Mouse (Mus musculus): ENCODE measurements around the gene Fam114a1. TPM values are rescaled to one million over a fixed set of nuclear protein-coding genes. Genes with fewer than 3 reads are reported as not detected.

Gene Fam114a1
- polyA plus RNA-seq, 1 experiment from 2014 or later: 53.7 TPM

GRCm38 (mm10) chr5:65068166-65068565, 98.3 kb downstream of the Fam114a1 start:
- Histone ChIP-seq H3K36me3 (ENCODE audit: control insufficient read depth, insufficient read depth, low read length) (no peaks in the 10 kb centered on the region), H3K4me3 (ENCODE audit: low read length) (no peak overlapping the region), H3K27me3 (ENCODE audit: control insufficient read depth, insufficient read depth, low read depth, low read length) (no peaks in the 10 kb centered on the region), H3K27ac (ENCODE audit: low read length) (no peak overlapping the region), H3K9ac (ENCODE audit: low read length) (no peak overlapping the region), H3K4me2 (ENCODE audit: low read depth, low read length) (no peak overlapping the region), H3K4me1 (replicated peaks; ENCODE audit: control insufficient read depth, insufficient read depth, low read length) (no peaks in the 10 kb centered on the region), H3K9me3 (ENCODE audit: control insufficient read depth, low read length) (no peaks in the 10 kb centered on the region)
- WGBS: 80% methylated on average over 6 of the region's 6 CpGs
- no peak for ATAC-seq (ENCODE audit: low read depth)

GRCm38 (mm10) chr5:65069872-65070271, 100.0 kb downstream of the Fam114a1 start:
- H3K4me1 ChIP-seq (replicated peaks; ENCODE audit: control insufficient read depth, insufficient read depth, low read length): no peaks in the 10 kb centered on the region
- H3K4me2 ChIP-seq (ENCODE audit: low read depth, low read length): no peak overlapping the region
- no peaks in the 10 kb centered on the region for H3K36me3 ChIP-seq (ENCODE audit: control insufficient read depth, insufficient read depth, low read length)
- no peak overlapping the region for H3K27ac ChIP-seq (ENCODE audit: low read length)
- no peak for ATAC-seq (ENCODE audit: low read depth)
- no peak overlapping the region for H3K9ac ChIP-seq (ENCODE audit: low read length)
- no peaks in the 10 kb centered on the region for H3K27me3 ChIP-seq (ENCODE audit: control insufficient read depth, insufficient read depth, low read depth, low read length)
- H3K9me3 ChIP-seq (ENCODE audit: control insufficient read depth, low read length): no peaks in the 10 kb centered on the region
- 72% methylated on average over 11 of the region's 11 CpGs for WGBS
- H3K4me3 ChIP-seq (ENCODE audit: low read length): no peak overlapping the region

GRCm38 (mm10) chr5:65071689-65072118, 101.8 kb downstream of the Fam114a1 start:
- ATAC-seq (ENCODE audit: low read depth): no peak
- 65% methylated on average over 6 of the region's 6 CpGs for WGBS

GRCm38 (mm10) chr5:65073247-65073646, 103.4 kb downstream of the Fam114a1 start:
- no peak overlapping the region for H3K27ac ChIP-seq (ENCODE audit: low read length)
- 54% methylated on average over 4 of the region's 4 CpGs for WGBS

More at GRCm38 (mm10) chr5:65071689-65072118, 101.8 kb downstream of the Fam114a1 start:
- no peaks in the 10 kb centered on the region for H3K9me3 ChIP-seq (ENCODE audit: control insufficient read depth, low read length)
- no peaks in the 10 kb centered on the region for H3K36me3 ChIP-seq (ENCODE audit: control insufficient read depth, insufficient read depth, low read length)
- no peak overlapping the region for H3K27ac ChIP-seq (ENCODE audit: low read length)
- H3K27me3 ChIP-seq (ENCODE audit: control insufficient read depth, insufficient read depth, low read depth, low read length): no peaks in the 10 kb centered on the region
- H3K4me2 ChIP-seq (ENCODE audit: low read depth, low read length): no peak overlapping the region
- no peak overlapping the region for H3K4me3 ChIP-seq (ENCODE audit: low read length)
- H3K9ac ChIP-seq (ENCODE audit: low read length): no peak overlapping the region
- no peaks in the 10 kb centered on the region; the same call in 1 of the 2 replicates for H3K4me1 ChIP-seq (replicated peaks; ENCODE audit: control insufficient read depth, insufficient read depth, low read length)

GRCm38 (mm10) chr5:65074693-65075092, 104.8 kb downstream of the Fam114a1 start:
- 64% methylated on average over 7 of the region's 7 CpGs for WGBS
- Histone ChIP-seq H3K9me3 (ENCODE audit: control insufficient read depth, low read length) (no peaks in the 10 kb centered on the region), H3K4me3 (ENCODE audit: low read length) (no peak overlapping the region), H3K4me2 (ENCODE audit: low read depth, low read length) (no peak overlapping the region), H3K4me1 (replicated peaks; ENCODE audit: control insufficient read depth, insufficient read depth, low read length) (peaks cover 3% of the 10 kb centered on the region), H3K27me3 (ENCODE audit: control insufficient read depth, insufficient read depth, low read depth, low read length) (no peaks in the 10 kb centered on the region), H3K27ac (ENCODE audit: low read length) (no peak overlapping the region), H3K9ac (ENCODE audit: low read length) (no peak overlapping the region), H3K36me3 (ENCODE audit: control insufficient read depth, insufficient read depth, low read length) (no peaks in the 10 kb centered on the region)
- ATAC-seq (ENCODE audit: low read depth): no peak

More at GRCm38 (mm10) chr5:65073247-65073646, 103.4 kb downstream of the Fam114a1 start:
- no peaks in the 10 kb centered on the region for H3K9me3 ChIP-seq (ENCODE audit: control insufficient read depth, low read length)
- no peak overlapping the region for H3K4me2 ChIP-seq (ENCODE audit: low read depth, low read length)
- H3K27me3 ChIP-seq (ENCODE audit: control insufficient read depth, insufficient read depth, low read depth, low read length): no peaks in the 10 kb centered on the region
- ATAC-seq (ENCODE audit: low read depth): no peak
- no peak overlapping the region for H3K9ac ChIP-seq (ENCODE audit: low read length)
- no peaks in the 10 kb centered on the region; the same call in 1 of the 2 replicates for H3K4me1 ChIP-seq (replicated peaks; ENCODE audit: control insufficient read depth, insufficient read depth, low read length)
- H3K4me3 ChIP-seq (ENCODE audit: low read length): no peak overlapping the region
- H3K36me3 ChIP-seq (ENCODE audit: control insufficient read depth, insufficient read depth, low read length): no peaks in the 10 kb centered on the region

- no peak overlapping the region for H3K9ac ChIP-seq (ENCODE audit: low read length)
- WGBS: 60% methylated on average over 2 of the region's 2 CpGs
- ATAC-seq (ENCODE audit: low read depth): no peak
- peaks cover 4% of the 10 kb centered on the region for H3K4me1 ChIP-seq (replicated peaks; ENCODE audit: control insufficient read depth, insufficient read depth, low read length)
- no peak overlapping the region for H3K4me3 ChIP-seq (ENCODE audit: low read length)
- no peaks in the 10 kb centered on the region for H3K9me3 ChIP-seq (ENCODE audit: control insufficient read depth, low read length)
- H3K36me3 ChIP-seq (ENCODE audit: control insufficient read depth, insufficient read depth, low read length): no peaks in the 10 kb centered on the region
- no peak overlapping the region for H3K27ac ChIP-seq (ENCODE audit: low read length)
- H3K4me2 ChIP-seq (ENCODE audit: low read depth, low read length): no peak overlapping the region
- no peaks in the 10 kb centered on the region for H3K27me3 ChIP-seq (ENCODE audit: control insufficient read depth, insufficient read depth, low read depth, low read length)
Observed at GRCm38 (mm10) chr5:65076087-65076486, 106.2 kb downstream of the Fam114a1 start.

GRCm38 (mm10) chr5:65076748-65077147, 106.9 kb downstream of the Fam114a1 start:
- Histone ChIP-seq H3K27ac (ENCODE audit: low read length) (0 out of 2 replicates have a peak overlapping the region, but pooled peaks have one; percentile 19), H3K36me3 (ENCODE audit: control insufficient read depth, insufficient read depth, low read length) (no peaks in the 10 kb centered on the region), H3K4me1 (replicated peaks; ENCODE audit: control insufficient read depth, insufficient read depth, low read length) (peaks cover 4% of the 10 kb centered on the region), H3K9ac (ENCODE audit: low read length) (no peak overlapping the region), H3K9me3 (ENCODE audit: control insufficient read depth, low read length) (no peaks in the 10 kb centered on the region), H3K4me3 (ENCODE audit: low read length) (no peak overlapping the region), H3K4me2 (ENCODE audit: low read depth, low read length) (no peak overlapping the region), H3K27me3 (ENCODE audit: control insufficient read depth, insufficient read depth, low read depth, low read length) (no peaks in the 10 kb centered on the region)
- WGBS: 25% methylated on average over 3 of the region's 3 CpGs
- ATAC-seq (ENCODE audit: low read depth): peak; percentile 56; the same call in 1 of the 2 replicates

GRCm38 (mm10) chr5:65078081-65078480, 108.2 kb downstream of the Fam114a1 start:
- Histone ChIP-seq H3K4me2 (ENCODE audit: low read depth, low read length) (no peak overlapping the region), H3K27me3 (ENCODE audit: control insufficient read depth, insufficient read depth, low read depth, low read length) (no peaks in the 10 kb centered on the region)
- 87% methylated on average over 4 of the region's 4 CpGs for whole genome bisulfite sequencing

GRCm38 (mm10) chr5:65079881-65080280, 110.0 kb downstream of the Fam114a1 start:
- Histone ChIP-seq H3K36me3 (ENCODE audit: control insufficient read depth, insufficient read depth, low read length) (no peaks in the 10 kb centered on the region), H3K9me3 (ENCODE audit: control insufficient read depth, low read length) (no peaks in the 10 kb centered on the region), H3K27ac (ENCODE audit: low read length) (no peak overlapping the region), H3K4me1 (replicated peaks; ENCODE audit: control insufficient read depth, insufficient read depth, low read length) (peaks cover 4% of the 10 kb centered on the region), H3K4me3 (ENCODE audit: low read length) (peak overlapping the region; percentile 35), H3K4me2 (ENCODE audit: low read depth, low read length) (peak overlapping the region; percentile 37), H3K9ac (ENCODE audit: low read length) (peak overlapping the region; percentile 36), H3K27me3 (ENCODE audit: control insufficient read depth, insufficient read depth, low read depth, low read length) (no peaks in the 10 kb centered on the region)
- no peak for ATAC-seq (ENCODE audit: low read depth)
- 14% methylated on average over 9 of the region's 9 CpGs for WGBS

More at GRCm38 (mm10) chr5:65078081-65078480, 108.2 kb downstream of the Fam114a1 start:
- Histone ChIP-seq H3K4me1 (replicated peaks; ENCODE audit: control insufficient read depth, insufficient read depth, low read length) (peaks cover 4% of the 10 kb centered on the region), H3K4me3 (ENCODE audit: low read length) (no peak overlapping the region), H3K9ac (ENCODE audit: low read length) (no peak overlapping the region), H3K36me3 (ENCODE audit: control insufficient read depth, insufficient read depth, low read length) (no peaks in the 10 kb centered on the region), H3K9me3 (ENCODE audit: control insufficient read depth, low read length) (no peaks in the 10 kb centered on the region), H3K27ac (ENCODE audit: low read length) (no peak overlapping the region)
- ATAC-seq (ENCODE audit: low read depth): no peak

GRCm38 (mm10) chr5:65081836-65082235, 112.0 kb downstream of the Fam114a1 start:
- Histone ChIP-seq H3K4me3 (ENCODE audit: low read length) (no peak overlapping the region), H3K4me2 (ENCODE audit: low read depth, low read length) (no peak overlapping the region), H3K27ac (ENCODE audit: low read length) (no peak overlapping the region), H3K27me3 (ENCODE audit: control insufficient read depth, insufficient read depth, low read depth, low read length) (no peaks in the 10 kb centered on the region), H3K4me1 (replicated peaks; ENCODE audit: control insufficient read depth, insufficient read depth, low read length) (peaks cover 7% of the 10 kb centered on the region), H3K9ac (ENCODE audit: low read length) (no peak overlapping the region), H3K9me3 (ENCODE audit: control insufficient read depth, low read length) (no peaks in the 10 kb centered on the region), H3K36me3 (ENCODE audit: control insufficient read depth, insufficient read depth, low read length) (no peaks in the 10 kb centered on the region)
- 88% methylated on average over 4 of the region's 4 CpGs for WGBS
- no peak for ATAC-seq (ENCODE audit: low read depth)

Data from lung, embryonic 16.5 days (tissue).